Mouse (Mus musculus) large intestine, adult 2 months (tissue): ENCODE data around the gene Rgs7. TPM values are rescaled to one million over a fixed set of nuclear protein-coding genes. Genes with fewer than 3 reads are reported as not detected.

Experiments used
- DNase-seq: peaks from one replicate; pipeline ENCODE4 v3.0.0-alpha.2; 2012; ENCODE audit warnings: low read depth, low spot score
- WGBS: fragments of 180-500 bp; shearing (Covaris S2); methylation state at CpG from one replicate; pipeline ENCODE4 v1.1.7; 2018; 5-methylcytosine and 5-hydroxymethylcytosine counted together
- polyA plus RNA-seq: library from polyadenylated mRNA; depleted of rRNA; stranded (reverse); fragments of >200 nt; gene quantifications from 2 replicates; pipeline ENCODE4 v1.2.3, GENCODE M21; 2012

The Rgs7 gene
- polyA plus RNA-seq, 1 experiment: 0.17 TPM

GRCm38 (mm10) chr1:175329934-175330471 lies 162.3 kb downstream of the Rgs7 start:
- WGBS: 52% methylated on average over 3 of the region's 3 CpGs
- DNase-seq: no peak

DNA sequence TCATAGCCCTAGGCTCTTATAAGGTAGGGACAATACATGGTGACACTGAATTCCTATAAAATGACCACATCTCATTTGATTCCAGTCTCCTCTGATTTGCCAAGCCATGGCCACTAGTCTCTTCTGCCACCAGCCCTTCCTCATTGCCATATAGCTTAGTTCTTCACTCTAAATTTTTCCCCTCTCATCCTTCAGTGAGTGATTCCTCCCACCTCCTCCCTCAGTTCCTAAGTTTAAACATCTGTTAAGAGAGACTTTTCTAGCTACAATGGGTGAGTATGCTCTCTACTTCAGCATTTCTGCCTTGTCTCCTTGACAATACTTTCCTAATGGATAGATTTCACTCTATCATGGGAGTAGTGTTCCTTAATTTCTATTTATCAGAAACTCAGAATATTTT lies 169.5 kb downstream of the Rgs7 start:
- no peak for DNase-seq

DNA sequence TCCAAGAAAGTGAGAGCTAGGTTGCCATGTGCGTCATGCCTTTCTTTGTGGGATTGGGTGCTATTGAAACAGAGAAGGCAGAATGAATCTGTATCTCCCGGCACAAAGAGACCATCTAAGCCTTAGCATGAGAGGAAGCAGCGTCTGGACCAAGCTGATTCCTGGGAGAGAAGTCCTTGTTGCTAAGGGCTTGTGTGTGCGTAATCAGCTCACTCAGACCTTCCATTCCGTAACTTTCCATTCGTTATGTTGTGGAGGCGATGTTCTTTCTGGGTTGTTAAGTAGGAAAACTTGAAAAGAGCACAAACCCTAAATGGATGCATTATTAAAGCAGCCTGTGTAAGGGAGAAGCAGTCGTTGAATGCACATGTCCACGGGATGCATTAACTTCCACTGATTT lies 173.1 kb downstream of the Rgs7 start:
- DNase-seq: no peak
- WGBS: 87% methylated on average over 9 of the region's 9 CpGs

DNA sequence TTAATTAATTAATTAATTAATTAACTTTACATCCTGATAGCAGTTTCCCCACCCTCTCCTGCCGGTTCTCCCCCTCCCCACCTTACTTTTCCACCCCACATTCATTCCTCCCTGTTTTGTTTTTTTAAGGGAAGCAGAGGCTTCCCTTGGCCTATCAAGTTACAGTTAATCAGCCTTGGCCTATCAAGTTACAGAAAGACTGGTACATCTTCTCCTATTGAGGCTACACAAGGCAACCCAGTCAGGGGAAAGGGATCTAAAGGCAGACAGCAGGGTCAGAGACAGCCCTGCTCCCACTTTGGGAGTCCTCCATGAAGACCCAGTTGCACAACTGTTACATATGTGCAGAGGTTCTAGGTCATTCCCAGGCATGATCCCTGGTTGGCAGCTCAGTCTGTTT lies 175.0 kb downstream of the Rgs7 start:
- 37% methylated on average over 1 of the region's 1 CpGs for WGBS
- no peak for DNase-seq

- DNase-seq: no peak
- 71% methylated on average over 3 of the region's 3 CpGs for WGBS
These were observed 184.7 kb downstream of the Rgs7 start for GRCm38 (mm10) chr1:175307604-175308003.

- no peak for DNase-seq
- WGBS: 74% methylated on average over 1 of the region's 1 CpGs
These were observed 191.4 kb downstream of the Rgs7 start for GRCm38 (mm10) chr1:175300895-175301294.

GRCm38 (mm10) chr1:175300404-175300803 lies 191.9 kb downstream of the Rgs7 start:
- no peak for DNase-seq
- WGBS: 53% methylated on average over 3 of the region's 3 CpGs

DNA sequence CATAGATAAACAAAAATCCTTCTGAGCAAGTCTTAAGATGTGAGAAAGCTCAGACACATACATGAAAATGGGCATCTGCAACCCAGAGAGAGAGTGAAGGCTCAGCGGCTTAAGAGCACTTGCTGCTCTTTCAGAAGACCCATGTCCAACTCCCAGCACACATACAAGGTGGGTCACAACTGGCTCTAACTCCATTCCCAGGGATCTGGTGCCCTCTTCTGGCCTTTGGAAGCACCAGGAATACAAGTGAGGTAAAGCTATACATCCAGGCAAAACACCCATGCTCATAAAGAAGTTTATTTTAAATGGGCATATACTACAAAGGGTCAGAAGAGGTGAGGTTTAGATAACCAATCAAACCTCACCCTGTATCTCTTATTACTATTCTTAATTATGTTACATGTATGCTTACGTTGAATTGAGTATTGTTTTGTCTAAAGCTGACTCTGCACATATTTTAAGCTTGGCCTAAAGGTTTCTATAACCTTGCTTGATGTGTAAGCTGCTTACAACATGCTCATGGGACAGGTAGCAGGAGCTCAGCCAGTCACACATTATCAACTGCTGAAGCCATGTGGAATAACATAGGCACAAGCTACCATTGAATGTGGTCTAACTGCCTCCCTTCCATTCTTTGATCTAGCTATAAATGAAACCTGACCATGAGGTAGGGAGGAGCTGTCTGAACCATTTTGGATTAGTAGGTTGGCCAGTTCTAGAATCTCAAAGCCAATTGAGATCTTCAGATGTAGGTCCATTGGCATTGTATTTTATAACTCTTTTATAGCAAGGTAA lies 192.5 kb downstream of the Rgs7 start:
- no peak for DNase-seq
- 88% methylated on average over 2 of the region's 2 CpGs for WGBS

GRCm38 (mm10) chr1:175296906-175297305 lies 195.4 kb downstream of the Rgs7 start:
- 80% methylated on average over 1 of the region's 1 CpGs for WGBS
- DNase-seq: no peak

DNA sequence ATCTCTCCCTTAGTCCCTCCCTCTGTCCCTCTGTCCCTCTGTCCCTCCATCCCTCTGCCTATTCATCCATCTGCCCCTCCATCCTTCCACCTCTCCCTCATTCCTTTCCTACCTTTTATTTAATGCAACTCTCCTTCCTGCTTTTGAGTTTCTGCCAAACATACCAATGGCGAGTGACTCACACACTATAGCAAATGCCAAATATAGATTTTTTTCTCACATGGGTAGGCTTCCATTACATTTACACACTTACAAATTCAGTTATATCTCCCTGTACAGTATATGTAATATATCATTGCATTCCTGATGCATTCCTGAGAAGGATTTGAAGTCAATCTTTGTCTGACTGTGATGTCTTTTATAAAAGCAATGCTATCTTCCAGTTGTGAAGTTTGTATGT lies 202.2 kb downstream of the Rgs7 start:
- DNase-seq: no peak
- WGBS: 49% methylated on average over 1 of the region's 1 CpGs

DNA sequence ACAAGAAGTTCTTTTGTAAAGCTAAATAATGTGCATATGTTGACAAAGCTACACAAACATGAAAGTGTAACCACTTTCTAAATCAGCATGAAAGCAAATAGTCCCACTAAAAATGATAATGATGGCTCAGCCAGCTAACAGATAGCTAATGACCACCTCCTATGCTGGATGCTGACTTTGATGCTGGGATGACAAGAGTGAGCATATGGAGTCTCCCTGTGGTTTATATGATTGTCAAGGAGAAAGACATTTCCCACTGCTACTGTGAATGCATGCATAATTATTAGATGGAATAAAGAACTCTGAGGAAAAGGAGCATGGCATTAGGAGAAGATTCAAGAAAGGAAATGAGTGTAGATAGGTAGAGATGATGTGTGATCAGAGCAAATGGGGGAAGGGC lies 230.0 kb downstream of the Rgs7 start:
- DNase-seq: no peak

DNA sequence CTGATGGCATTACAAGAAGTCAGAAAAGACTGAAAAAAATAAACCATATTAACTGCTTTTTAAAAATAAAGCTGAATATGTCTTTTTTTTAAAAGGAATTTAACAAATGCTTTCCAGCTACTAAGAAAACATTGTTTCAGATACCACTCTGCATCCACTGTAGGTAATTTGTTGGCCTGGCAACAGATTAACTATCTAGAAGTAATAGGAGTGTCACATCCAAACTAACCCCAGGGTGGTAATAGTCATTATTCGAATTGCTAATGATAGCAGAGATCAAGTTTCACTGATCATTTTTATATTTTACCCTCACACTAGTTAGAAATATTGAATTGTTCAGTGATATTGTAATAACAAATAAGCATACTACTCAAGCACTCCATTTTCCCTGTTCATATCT lies 232.9 kb downstream of the Rgs7 start:
- DNase-seq: no peak
- WGBS: 33% methylated on average over 1 of the region's 1 CpGs

- 40% methylated on average over 3 of the region's 3 CpGs for WGBS
- no peak for DNase-seq
These were observed 237.1 kb downstream of the Rgs7 start for GRCm38 (mm10) chr1:175255224-175255623.

GRCm38 (mm10) chr1:175254724-175255123 lies 237.6 kb downstream of the Rgs7 start:
- DNase-seq: no peak
- WGBS: 36% methylated on average over 3 of the region's 3 CpGs

DNA sequence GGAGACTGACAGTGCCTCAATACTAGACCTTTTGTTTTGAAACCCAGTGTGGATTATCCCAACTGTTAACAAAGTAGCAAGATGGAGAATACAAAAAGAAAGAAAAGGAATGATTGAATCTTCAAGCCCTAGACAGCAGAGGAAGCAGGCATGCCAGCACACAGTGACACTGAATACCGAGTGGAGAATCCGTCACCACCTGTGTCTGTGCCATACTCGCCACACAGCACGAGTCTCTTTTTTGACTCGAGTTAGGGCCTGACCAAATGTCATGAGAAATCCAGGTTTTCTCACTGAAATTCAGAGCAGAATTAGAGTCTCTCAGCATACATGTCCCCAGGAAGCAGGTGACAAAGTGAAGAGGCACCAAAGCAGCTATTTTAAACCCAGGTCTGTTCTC lies 250.2 kb downstream of the Rgs7 start:
- 79% methylated on average over 5 of the region's 5 CpGs for WGBS
- DNase-seq: no peak

DNA sequence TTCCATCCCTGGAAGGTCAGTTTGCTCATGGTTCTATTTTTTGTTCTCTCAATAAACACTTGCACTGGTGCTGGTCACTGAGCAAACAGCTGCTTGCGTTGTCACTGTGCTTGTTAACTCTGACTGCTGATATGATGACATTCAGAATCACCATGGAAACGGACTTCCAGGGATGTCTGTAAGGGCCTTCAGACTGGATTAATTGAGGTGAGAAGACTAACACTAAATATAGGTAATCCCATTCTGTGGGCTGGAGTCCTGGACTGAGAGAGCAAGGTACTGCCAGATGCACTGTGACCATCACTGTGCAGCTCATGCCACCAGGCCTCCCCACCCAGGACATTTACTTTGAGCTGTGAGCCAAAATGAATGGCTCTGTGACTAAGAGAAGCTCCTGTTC lies 252.2 kb downstream of the Rgs7 start:
- WGBS: 40% methylated on average over 2 of the region's 2 CpGs
- DNase-seq: no peak

GRCm38 (mm10) chr1:175221593-175222500 lies 270.5 kb downstream of the Rgs7 start:
- no peak for DNase-seq
- 92% methylated on average over 3 of the region's 3 CpGs for WGBS

DNA sequence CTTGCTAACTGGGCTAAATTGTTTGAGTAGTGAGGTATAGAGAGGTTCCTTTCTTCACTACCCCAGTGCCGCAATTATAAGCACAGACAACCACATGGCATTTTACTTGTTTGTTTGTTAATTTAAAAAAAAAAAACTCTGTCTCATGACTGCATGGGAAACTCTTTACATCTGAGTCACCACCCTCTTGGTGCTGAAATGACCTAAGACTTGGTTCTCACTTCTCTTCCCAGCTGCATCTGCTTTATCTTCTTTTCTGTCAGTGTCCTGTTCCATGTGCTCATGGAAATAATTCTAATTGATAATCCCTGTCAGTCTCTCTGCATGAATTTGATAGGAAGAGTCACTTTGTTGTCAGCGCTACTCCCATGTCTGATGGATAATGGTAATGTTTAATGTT lies 272.7 kb downstream of the Rgs7 start:
- WGBS: 85% methylated on average over 2 of the region's 2 CpGs
- no peak for DNase-seq

- DNase-seq: no peak
- 78% methylated on average over 2 of the region's 2 CpGs for WGBS
These were observed 285.3 kb downstream of the Rgs7 start for GRCm38 (mm10) chr1:175207004-175207403.

GRCm38 (mm10) chr1:175205633-175206032 lies 286.7 kb downstream of the Rgs7 start:
- no peak for DNase-seq
- WGBS: 32% methylated on average over 1 of the region's 1 CpGs

GRCm38 (mm10) chr1:175203544-175203943 lies 288.8 kb downstream of the Rgs7 start:
- no peak for DNase-seq
- 55% methylated on average over 1 of the region's 1 CpGs for WGBS
